Mouse (Mus musculus) E14TG2a.4 (cell line): ENCODE measurements around the gene Hypm.

Source experiments
- CTCF ChIP-seq: conservative IDR thresholded peaks from 2 replicates; pipeline ENCODE4 v1.5.1; 2014; ENCODE audit warnings: low read length
- NANOG ChIP-seq: IDR thresholded peaks from 2 replicates; pipeline ENCODE4 v1.6.1; 2014; ENCODE audit warnings: borderline replicate concordance, low read length, mixed read lengths

GRCm38 (mm10) chrX:9849403-9849802, 2.7 kb downstream of the Hypm start, which contains the start of gene H2al3:
- TF ChIP-seq CTCF (no peak), NANOG (no peak)
